Mouse (Mus musculus) liver, embryonic 13.5 days (tissue): ENCODE data around the gene Gaa. TPM values are rescaled to one million over a fixed set of nuclear protein-coding genes. Genes with fewer than 3 reads are reported as not detected.
A peak's percentile ranks its signal among the peaks of the same experiment; 100 is the strongest.
"Not testable (repeated sequence)": the region's sequence is repeated elsewhere in the genome, so short reads cannot be mapped to it uniquely, and the experiment has no call there.

ENCODE experiments used
- ATAC-seq: fragments of 200-750 bp; cut with Nextera tagmentation; 2 replicates; pipeline ENCODE4 v1.8.0; 2017; ENCODE audit warnings: low read depth, mild to moderate bottlenecking, moderate number of reproducible peaks, moderate library complexity
- DNase-seq: peaks from one replicate; pipeline ENCODE4 v3.0.0; 2022
- H3K27ac ChIP-seq: fragments of 300-500 bp; sonication (generic); 2 replicates; pipeline ENCODE4 v1.5.1; 2015; ENCODE audit warnings: moderate library complexity, mild to moderate bottlenecking, inconsistent platforms
- H3K27me3 ChIP-seq: fragments of 300-500 bp; sonication (generic); 2 replicates; pipeline ENCODE4 v1.6.1; 2015; ENCODE audit warnings: mild to moderate bottlenecking, inconsistent platforms
- H3K36me3 ChIP-seq: fragments of 300-500 bp; sonication (generic); 2 replicates; pipeline ENCODE4 v1.6.1; 2015; ENCODE audit warnings: mild to moderate bottlenecking, inconsistent platforms
- H3K4me1 ChIP-seq: fragments of 300-500 bp; sonication (generic); replicated peaks from 2 replicates; pipeline ENCODE4 v1.6.1; 2015; ENCODE audit warnings: inconsistent platforms
- H3K4me2 ChIP-seq: fragments of 300-500 bp; sonication (generic); 2 replicates; pipeline ENCODE4 v1.6.1; 2015; ENCODE audit warnings: inconsistent platforms, mild to moderate bottlenecking, moderate library complexity
- H3K4me3 ChIP-seq: fragments of 300-500 bp; sonication (generic); replicated peaks from 2 replicates; pipeline ENCODE4 v1.5.1; 2015; ENCODE audit warnings: mild to moderate bottlenecking, inconsistent platforms
- H3K9ac ChIP-seq: fragments of 300-500 bp; sonication (generic); 2 replicates; pipeline ENCODE4 v1.6.1; 2015; ENCODE audit warnings: mild to moderate bottlenecking, inconsistent platforms
- H3K9me3 ChIP-seq: fragments of 300-500 bp; sonication (generic); replicated peaks from 2 replicates; pipeline ENCODE4 v1.6.1; 2016; ENCODE audit warnings: inconsistent platforms
- WGBS: fragments of 180-500 bp; shearing (Covaris S2); methylation state at CpG from one replicate; pipeline ENCODE4 v1.1.7; 2015; ENCODE audit not compliant: insufficient replicate concordance; 5-methylcytosine and 5-hydroxymethylcytosine counted together
- polyA plus RNA-seq: library from polyadenylated mRNA; unstranded; fragments of >200 nt; fragmentation: Nextera tagmentation; extraction: Ambion mirVana; gene quantifications from 2 replicates; pipeline ENCODE4 v1.2.1, GENCODE M21; 2015

Gene Gaa
- polyA plus RNA-seq, 1 experiment from 2014 or later: 17.9 TPM

DNA sequence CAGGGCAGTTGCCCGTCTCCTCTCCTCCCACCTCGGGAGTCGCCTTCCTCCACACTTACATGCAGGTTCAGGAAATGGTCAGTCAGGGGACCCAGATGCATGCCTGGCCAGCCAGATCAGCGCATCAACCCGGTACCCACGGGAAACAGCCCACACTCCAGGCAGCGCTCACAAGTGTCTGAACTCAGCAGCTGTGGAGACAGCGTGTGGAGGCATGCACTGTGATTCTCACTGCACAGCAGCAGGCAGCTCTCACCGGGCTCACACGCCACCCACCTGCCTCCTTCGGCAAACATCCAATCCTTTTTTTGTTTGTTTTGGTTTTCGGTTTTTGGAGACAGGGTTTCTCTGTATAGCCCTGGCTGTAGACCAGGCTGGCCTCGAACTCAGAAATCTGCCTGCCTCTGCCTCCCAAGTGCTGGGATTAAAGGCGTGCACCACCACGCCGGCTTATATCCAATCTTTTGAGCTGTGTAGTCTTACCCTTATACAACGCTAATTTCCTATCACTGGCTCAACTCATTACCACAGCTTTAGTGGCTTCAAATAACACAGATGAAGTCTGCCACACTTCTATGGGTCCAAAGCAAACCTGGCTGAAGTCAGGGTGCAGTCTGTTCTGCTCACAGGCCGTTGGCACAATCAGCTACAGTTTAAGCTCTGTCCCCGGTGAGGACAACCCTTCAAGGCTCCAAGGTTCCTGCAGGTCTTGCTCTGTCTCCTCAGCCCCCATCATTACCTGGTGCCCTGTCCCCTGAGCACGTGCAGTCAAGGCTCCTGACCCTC lies 19.7 kb downstream of the Gaa start:
- Histone ChIP-seq H3K27ac (no peak overlapping the region), H3K9me3 (no peaks in the 10 kb centered on the region), H3K4me3 (no peak overlapping the region), H3K36me3 (peaks cover 65% of the 10 kb centered on the region), H3K9ac (no peak overlapping the region), H3K4me1 (no peaks in the 10 kb centered on the region), H3K27me3 (no peaks in the 10 kb centered on the region), H3K4me2 (no peak overlapping the region)
- ATAC-seq (no peak), DNase-seq (no peak)
- 81% methylated on average over 20 of the region's 20 CpGs for WGBS

DNA sequence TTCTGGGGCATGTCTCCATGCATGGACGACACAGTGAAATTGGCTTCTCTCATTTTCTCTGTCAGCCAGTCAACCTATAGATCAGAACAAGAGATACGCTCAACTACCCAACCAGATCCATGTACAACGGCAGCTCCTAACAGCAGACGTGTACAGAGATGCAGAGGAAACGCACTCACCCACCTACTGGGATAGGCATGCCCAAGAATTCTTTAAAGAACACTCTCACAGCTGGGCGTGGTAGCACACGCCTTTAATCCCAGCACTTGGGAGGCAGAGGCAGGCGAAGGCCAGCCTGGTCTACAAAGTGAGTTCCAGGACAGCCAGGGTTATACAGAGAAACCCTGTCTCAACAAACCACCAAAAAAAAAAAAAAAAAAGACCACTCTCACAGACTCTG lies 25.2 kb downstream of the Gaa start:
- WGBS: 86% methylated on average over 8 of the region's 8 CpGs
- H3K27me3 ChIP-seq, ATAC-seq, H3K9me3 ChIP-seq, H3K4me1 ChIP-seq, H3K9ac ChIP-seq, H3K27ac ChIP-seq, H3K4me2 ChIP-seq, H3K4me3 ChIP-seq, DNase-seq: not testable (repeated sequence)
- peaks cover 99% of the 10 kb centered on the region for H3K36me3 ChIP-seq

DNA sequence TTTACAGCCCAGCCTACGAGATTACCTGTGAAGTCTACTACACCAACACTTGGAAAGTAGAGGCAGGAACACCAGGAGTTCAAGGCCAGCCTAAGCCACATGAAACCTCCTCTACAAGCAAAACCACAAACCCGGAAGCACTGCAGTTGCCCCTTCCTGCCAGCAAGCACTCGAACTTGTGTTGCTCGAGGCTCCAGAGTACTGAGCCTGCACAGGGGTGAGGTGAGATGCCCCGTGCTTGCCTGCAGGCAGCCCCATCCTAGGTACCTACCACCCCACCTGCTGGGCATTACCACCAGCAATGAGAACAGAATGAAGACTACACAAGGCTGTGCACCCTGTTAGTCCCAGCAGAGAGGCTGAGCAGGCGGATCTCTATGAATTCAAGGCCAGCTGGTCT lies 30.3 kb downstream of the Gaa start:
- Histone ChIP-seq H3K4me1 (peaks cover 26% of the 10 kb centered on the region), H3K4me3 (peak overlapping the region; percentile 97), H3K36me3 (peaks cover 53% of the 10 kb centered on the region), H3K4me2 (peak overlapping the region; percentile 90), H3K9ac (peak overlapping the region; percentile 97), H3K27me3 (peaks cover 9% of the 10 kb centered on the region), H3K27ac (no peak overlapping the region), H3K9me3 (no peaks in the 10 kb centered on the region)
- no peak for DNase-seq
- no peak for ATAC-seq
- 43% methylated on average over 6 of the region's 6 CpGs for WGBS

DNA sequence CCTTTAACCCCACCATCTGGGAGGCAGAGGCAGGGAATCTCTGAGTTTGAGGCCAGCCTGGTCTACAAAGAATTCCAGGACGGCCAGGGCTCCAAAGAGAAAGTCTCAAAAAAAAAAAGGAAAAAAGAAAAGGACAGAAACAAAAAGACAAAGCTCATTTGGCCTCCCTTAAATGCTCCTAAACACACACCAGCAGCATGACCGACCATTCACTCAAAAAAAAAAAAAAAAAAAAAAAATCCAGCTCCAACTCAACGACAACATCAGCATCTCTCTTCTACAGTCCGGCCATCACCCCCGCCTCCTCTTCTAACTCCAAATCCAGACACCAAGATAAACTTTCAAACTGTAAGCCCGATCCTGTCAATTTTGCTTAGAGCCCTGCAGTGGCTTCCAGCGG lies 31.2 kb downstream of the Gaa start:
- H3K4me2 ChIP-seq: peak overlapping the region; percentile 90
- WGBS: 8% methylated on average over 7 of the region's 7 CpGs
- peak overlapping the region; percentile 87 for H3K27ac ChIP-seq
- ATAC-seq: no peak
- H3K36me3 ChIP-seq: peaks cover 44% of the 10 kb centered on the region
- H3K27me3 ChIP-seq: peaks cover 18% of the 10 kb centered on the region
- DNase-seq: no peak
- peak overlapping the region; percentile 97 for H3K4me3 ChIP-seq
- no peaks in the 10 kb centered on the region for H3K9me3 ChIP-seq
- H3K4me1 ChIP-seq: peaks cover 26% of the 10 kb centered on the region
- peak overlapping the region; percentile 97 for H3K9ac ChIP-seq

DNA sequence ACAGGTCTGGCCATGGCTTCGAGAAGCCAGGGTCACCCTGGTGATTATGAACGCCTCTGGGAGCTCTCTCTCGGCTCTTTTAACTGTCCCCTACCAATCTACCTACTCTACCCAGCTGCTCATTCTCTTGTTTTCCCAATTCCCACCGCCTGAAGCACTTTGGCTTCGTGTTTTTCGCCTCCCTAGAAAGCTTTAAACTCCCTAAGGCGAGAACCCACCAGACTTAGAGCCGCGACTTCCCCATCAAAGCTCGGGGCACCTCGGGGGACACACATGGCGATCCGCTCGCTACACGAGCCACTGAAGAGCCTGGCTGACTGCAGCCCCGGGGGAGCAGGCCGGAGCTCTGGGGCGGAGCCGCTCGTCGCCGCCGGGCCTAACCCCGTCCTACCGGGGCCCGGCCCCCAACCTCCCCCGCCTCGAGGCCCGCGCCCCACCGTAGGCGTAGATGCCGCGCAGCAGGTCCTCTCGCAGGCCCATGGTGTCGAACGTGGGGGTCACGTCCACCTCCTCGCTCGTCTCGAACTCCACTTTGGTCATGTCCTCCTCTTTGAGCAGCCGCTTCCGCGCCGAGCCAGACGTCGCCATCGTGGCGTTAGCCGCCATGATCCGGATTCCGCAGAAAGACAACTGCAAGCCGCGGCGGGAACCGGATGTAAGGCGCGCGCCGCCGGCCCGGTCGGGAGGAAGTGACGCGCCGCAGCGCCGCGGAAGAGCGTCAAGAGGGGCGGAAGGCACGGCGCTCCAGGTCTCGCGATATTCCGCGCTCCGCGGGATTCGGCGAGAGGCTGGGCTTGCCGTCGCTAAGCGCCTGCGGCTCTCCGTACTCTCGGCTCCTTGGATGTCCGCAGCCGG lies 31.9 kb downstream of the Gaa start, which contains the start of gene Eif4a3:
Eif4a3 (minus strand) TSS at position 699 of the 855 bp plus-strand sequence.
- DNase-seq (peak; percentile 92), ATAC-seq (peak; percentile 94)
- H3K27ac ChIP-seq: peak within 1 kb of the TSS; percentile 87
- peak within 1 kb of the TSS; percentile 90 for H3K4me2 ChIP-seq
- no peaks in the 10 kb centered on the region for H3K9me3 ChIP-seq
- H3K4me3 ChIP-seq: peak within 1 kb of the TSS; percentile 97
- peak within 1 kb of the TSS; percentile 97 for H3K9ac ChIP-seq
- peaks cover 37% of the 10 kb centered on the region for H3K36me3 ChIP-seq
- WGBS: under 1% methylated on average over 87 of the region's 89 CpGs
- H3K4me1 ChIP-seq: peaks cover 26% of the 10 kb centered on the region
- peaks cover 25% of the 10 kb centered on the region for H3K27me3 ChIP-seq

DNA sequence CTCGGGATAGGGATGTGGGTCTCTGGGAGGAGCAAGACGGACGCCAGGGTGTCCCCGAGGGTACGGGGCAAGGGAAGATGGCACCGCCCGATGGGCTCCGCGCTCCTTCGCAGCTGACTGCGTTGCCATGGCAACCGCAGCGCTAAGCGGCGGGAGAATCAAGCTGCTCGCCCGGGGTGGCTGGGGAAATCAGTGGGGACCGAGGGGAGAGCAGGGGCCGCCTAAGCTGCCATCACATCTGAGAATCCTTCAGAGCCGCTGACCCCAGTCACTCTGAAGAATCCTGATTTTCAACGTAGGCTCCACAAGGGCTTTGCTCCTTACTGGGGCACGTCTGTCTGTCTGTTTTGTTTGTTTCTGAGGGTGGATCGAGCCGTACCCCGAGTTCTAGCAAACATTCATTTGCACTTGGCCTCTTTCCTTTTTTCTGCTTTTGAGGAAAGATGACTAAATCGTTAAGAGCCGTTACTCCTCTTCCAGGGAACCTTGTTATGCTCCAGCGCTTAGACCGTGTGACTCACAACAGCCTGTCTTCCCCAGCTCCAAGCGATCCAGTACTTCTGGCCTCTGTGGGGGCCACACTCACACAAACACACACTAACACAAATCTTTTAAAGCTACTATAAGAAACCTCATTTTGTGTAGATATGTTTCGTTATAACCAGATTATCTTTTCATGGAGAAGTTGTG lies 32.7 kb downstream of the Gaa start:
- ATAC-seq (peak; percentile 73; the same call in 1 of the 2 replicates), DNase-seq (no peak)
- Histone ChIP-seq H3K9me3 (no peaks in the 10 kb centered on the region), H3K4me2 (peak overlapping the region; percentile 90), H3K4me3 (peak overlapping the region; percentile 97), H3K36me3 (peaks cover 29% of the 10 kb centered on the region), H3K27me3 (peaks cover 31% of the 10 kb centered on the region), H3K27ac (peak overlapping the region; percentile 66), H3K9ac (peak overlapping the region; percentile 97), H3K4me1 (peaks cover 26% of the 10 kb centered on the region)
- WGBS: 1% methylated on average over 31 of the region's 31 CpGs

DNA sequence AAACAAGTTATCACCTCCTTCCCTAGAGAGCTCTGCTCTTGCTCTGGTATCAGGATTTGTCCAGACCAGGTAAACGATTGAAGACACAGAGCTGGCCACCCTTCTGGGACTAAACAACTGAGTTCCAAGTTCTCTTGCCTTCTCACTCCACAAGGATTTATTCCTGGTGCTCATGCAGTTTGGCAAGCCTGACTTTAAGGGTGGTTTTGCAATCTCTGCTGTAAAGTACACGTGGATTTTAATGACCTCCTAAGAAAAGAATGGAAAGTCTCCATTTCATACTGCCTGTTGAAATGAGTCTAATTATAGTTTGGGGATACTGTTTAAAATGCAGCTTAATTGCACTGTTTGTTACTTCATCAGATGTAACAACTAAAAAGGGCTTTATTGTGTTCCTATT lies 33.3 kb downstream of the Gaa start:
- no peak for DNase-seq
- H3K4me1 ChIP-seq: peaks cover 26% of the 10 kb centered on the region
- H3K27me3 ChIP-seq: peaks cover 31% of the 10 kb centered on the region
- no peak overlapping the region for H3K27ac ChIP-seq
- no peaks in the 10 kb centered on the region for H3K9me3 ChIP-seq
- 18% methylated on average over 2 of the region's 2 CpGs for WGBS
- H3K36me3 ChIP-seq: peaks cover 23% of the 10 kb centered on the region
- no peak for ATAC-seq
- peak overlapping the region; percentile 90 for H3K4me2 ChIP-seq
- H3K4me3 ChIP-seq: peak overlapping the region; percentile 97
- peak overlapping the region; percentile 97; the same call in 1 of the 2 replicates for H3K9ac ChIP-seq

DNA sequence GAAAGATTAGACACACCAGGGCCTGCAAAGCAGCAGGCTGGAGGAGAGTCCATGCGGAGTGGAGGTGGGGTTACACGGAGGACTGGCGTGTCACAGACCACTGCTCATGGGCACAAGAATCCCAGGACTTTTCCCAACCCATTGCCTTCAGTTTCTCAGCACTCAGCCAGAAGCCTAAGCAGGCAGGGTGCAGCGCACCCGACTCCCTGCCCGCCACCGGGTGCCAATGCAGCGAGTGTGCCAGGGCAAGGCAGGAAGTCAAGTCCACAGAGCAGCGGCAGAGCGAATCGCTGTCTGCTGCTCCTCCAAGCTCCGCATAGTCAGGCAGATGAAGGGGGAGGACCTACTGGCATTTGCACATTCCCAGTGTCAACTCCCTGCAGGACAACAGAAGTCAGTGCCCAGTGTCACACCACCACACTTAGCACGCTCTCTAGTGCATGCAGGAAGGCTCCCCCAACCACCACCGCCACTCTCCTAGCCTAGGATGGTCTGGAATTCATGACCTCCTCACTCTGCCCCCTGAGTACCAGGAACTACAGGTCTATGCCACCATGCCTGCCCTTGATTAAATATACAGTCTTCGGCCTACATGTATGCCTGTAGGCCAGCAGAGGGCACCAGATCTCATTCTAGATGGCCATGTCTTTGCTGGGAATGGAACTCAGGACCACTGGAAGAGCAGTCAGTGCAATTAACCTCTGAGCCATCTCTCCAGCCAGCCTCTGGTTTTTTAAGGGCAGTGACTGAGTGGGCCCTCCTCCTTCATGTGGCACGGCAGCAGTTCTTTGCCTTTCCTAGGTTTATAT lies 37.4 kb downstream of the Gaa start:
- 41% methylated on average over 16 of the region's 16 CpGs for WGBS
- Histone ChIP-seq H3K4me3 (no peak overlapping the region), H3K4me2 (no peak overlapping the region), H3K9ac (no peak overlapping the region), H3K36me3 (no peaks in the 10 kb centered on the region), H3K27ac (no peak overlapping the region), H3K9me3 (no peaks in the 10 kb centered on the region), H3K4me1 (peaks cover 12% of the 10 kb centered on the region), H3K27me3 (peaks cover 40% of the 10 kb centered on the region)
- peak; percentile 23 for DNase-seq
- no peak for ATAC-seq

DNA sequence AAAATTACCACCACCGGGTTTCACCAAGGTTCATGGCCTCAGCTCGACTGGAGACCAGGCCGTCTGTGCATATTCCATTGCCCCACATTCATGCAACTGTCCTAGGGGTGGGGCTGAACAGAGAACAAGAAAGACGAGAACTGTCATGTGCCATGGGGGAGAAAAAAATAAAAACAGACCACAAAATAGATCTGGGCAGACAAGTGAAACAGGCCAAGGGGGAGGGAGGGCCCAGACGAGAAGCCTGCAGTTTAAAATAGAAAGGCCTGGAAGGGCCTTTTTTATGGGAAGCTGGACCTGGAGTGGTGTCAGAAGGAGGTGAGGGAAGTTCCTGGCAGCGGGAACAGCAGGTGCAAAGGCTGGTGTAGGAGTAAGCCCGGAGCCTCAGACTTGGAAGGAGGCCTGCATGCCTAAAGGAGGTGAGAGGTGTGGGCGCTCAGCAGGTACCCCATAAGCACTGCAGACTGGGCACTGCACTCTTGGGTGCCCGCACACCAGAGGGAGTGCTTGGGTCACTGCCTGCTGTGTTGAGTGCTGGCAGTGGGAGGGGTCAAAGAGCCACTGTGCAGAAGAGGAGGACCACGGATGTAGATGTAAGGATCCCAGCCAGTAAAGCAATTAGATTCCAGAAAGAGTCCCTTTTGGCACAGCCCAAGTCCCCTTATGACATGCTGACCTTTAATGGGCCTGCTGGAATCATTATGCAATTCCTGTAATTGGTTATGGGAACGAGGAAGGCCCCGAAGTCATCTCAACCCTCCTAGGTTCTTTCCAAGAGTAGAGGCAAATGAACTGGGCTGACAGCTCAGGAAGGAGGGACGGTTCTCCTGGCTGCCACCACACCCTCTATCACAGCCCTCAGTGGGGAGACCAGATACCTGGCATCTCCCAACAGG lies 39.3 kb downstream of the Gaa start:
- ATAC-seq (no peak), DNase-seq (no peak)
- Histone ChIP-seq H3K27ac (no peak overlapping the region), H3K4me2 (no peak overlapping the region), H3K4me1 (0 out of 2 replicates have a peak, but pooled peaks cover 4% of the 10 kb centered on the region), H3K9ac (no peak overlapping the region), H3K36me3 (no peaks in the 10 kb centered on the region), H3K27me3 (peaks cover 49% of the 10 kb centered on the region), H3K4me3 (no peak overlapping the region), H3K9me3 (no peaks in the 10 kb centered on the region)
- 44% methylated on average over 13 of the region's 13 CpGs for WGBS

DNA sequence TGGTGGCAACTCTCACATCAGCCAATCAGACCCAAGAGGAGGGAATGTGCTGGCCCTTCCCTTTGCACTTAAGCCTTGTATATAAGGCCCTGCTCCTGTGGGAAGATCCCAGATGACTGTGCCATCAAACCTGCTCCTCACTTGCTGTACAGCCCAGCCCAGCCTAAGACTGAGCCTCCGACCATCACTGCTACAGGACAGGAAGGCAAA lies 39.9 kb downstream of the Gaa start, which contains the start of gene Card14:
Card14 (plus strand) TSS at position 111 of the 210 bp plus-strand sequence.
- H3K27ac ChIP-seq: no peak within 1 kb of the TSS
- peaks cover 51% of the 10 kb centered on the region for H3K27me3 ChIP-seq
- ATAC-seq (no peak), DNase-seq (no peak)
- 0 out of 2 replicates have a peak, but pooled peaks cover 4% of the 10 kb centered on the region for H3K4me1 ChIP-seq
- no peak within 1 kb of the TSS for H3K4me2 ChIP-seq
- H3K9me3 ChIP-seq: no peaks in the 10 kb centered on the region
- H3K36me3 ChIP-seq: no peaks in the 10 kb centered on the region
- 30% methylated on average over 1 of the region's 1 CpGs for WGBS
- no peak within 1 kb of the TSS for H3K4me3 ChIP-seq
- no peak within 1 kb of the TSS for H3K9ac ChIP-seq
